Mouse (Mus musculus) limb, embryonic 10.5 days (tissue): ENCODE measurements around the gene Gm17542. TPM values are rescaled to one million over a fixed set of nuclear protein-coding genes. Genes with fewer than 3 reads are reported as not detected.

Source experiments
- DNase-seq: peaks from one replicate; pipeline ENCODE4 v3.0.0-alpha.2; 2017; ENCODE audit warnings: low spot score
- H3K27ac ChIP-seq: fragments of 300-500 bp; sonication (generic); 2 replicates; pipeline ENCODE4 v1.5.1; 2016; ENCODE audit warnings: mild to moderate bottlenecking
- H3K27me3 ChIP-seq: fragments of 300-500 bp; sonication (generic); 2 replicates; pipeline ENCODE4 v1.6.1; 2016; ENCODE audit warnings: low read depth, mild to moderate bottlenecking; ENCODE audit not compliant: poor library complexity, severe bottlenecking
- H3K36me3 ChIP-seq: fragments of 300-500 bp; sonication (generic); 2 replicates; pipeline ENCODE4 v1.6.1; 2016; ENCODE audit warnings: mild to moderate bottlenecking, moderate library complexity
- H3K4me1 ChIP-seq: fragments of 300-500 bp; sonication (generic); 2 replicates; pipeline ENCODE4 v1.6.1; 2016
- H3K4me3 ChIP-seq: fragments of 300-500 bp; sonication (generic); 2 replicates; pipeline ENCODE4 v1.5.1; 2016; ENCODE audit warnings: mild to moderate bottlenecking, moderate library complexity
- H3K9me3 ChIP-seq: fragments of 300-500 bp; sonication (generic); replicated peaks from 2 replicates; pipeline ENCODE4 v1.6.1; 2016; ENCODE audit warnings: mild to moderate bottlenecking
- WGBS: fragments of 180-500 bp; shearing (Covaris S2); methylation state at CpG from one replicate; pipeline ENCODE4 v1.1.7; 2016; 5-methylcytosine and 5-hydroxymethylcytosine counted together
- polyA plus RNA-seq: library from polyadenylated mRNA; unstranded; fragments of >200 nt; fragmentation: Nextera tagmentation; extraction: Ambion mirVana; gene quantifications from 2 replicates; pipeline ENCODE4 v1.2.1, GENCODE M21; 2016

Gm17542 gene
- polyA plus RNA-seq, 1 experiment from 2014 or later, result not detected

- H3K36me3 ChIP-seq, result no peaks in the 10 kb centered on the region
- WGBS, result 41% methylated on average over 15 of the region's 15 CpGs
- peak; percentile 75 for DNase-seq
- no peak overlapping the region for H3K27ac ChIP-seq
- H3K9me3 ChIP-seq, result no peaks in the 10 kb centered on the region
- H3K27me3 ChIP-seq, result peaks cover 11% of the 10 kb centered on the region; the same call in 1 of the 2 replicates
- H3K4me3 ChIP-seq, result no peak overlapping the region
- peaks cover 19% of the 10 kb centered on the region for H3K4me1 ChIP-seq
Measured at GRCm38 (mm10) chr10:58673278-58674061, 44.5 kb downstream of the Gm17542 start.

- H3K9me3 ChIP-seq, result no peaks in the 10 kb centered on the region
- no peak overlapping the region for H3K27ac ChIP-seq
- no peak for DNase-seq
- WGBS, result 68% methylated on average over 10 of the region's 10 CpGs
- H3K4me3 ChIP-seq, result no peak overlapping the region
- peaks cover 19% of the 10 kb centered on the region for H3K4me1 ChIP-seq
- peaks cover 11% of the 10 kb centered on the region; the same call in 1 of the 2 replicates for H3K27me3 ChIP-seq
- H3K36me3 ChIP-seq, result no peaks in the 10 kb centered on the region
Measured at GRCm38 (mm10) chr10:58672557-58673277, 45.3 kb downstream of the Gm17542 start.

DNA sequence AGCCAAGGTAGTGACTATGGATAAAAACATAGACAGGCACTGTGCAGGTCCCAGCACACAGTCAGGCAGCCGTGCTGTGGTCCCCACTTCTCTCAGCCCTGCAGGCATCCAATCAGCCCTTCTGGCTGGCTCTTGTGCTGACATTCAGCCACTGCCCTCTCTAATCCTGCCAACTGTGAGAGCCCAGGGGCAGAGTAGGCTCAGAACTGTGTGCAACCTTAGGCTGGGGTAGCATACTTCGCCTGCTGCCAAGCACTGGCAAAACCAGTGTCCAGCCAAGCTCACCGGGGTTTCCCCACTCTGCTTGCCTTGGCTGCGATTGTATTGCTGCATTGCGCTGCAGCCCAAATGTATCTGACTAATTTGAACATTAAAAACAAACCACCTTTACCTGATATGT lies 54.1 kb downstream of the Gm17542 start:
- H3K36me3 ChIP-seq, result no peaks in the 10 kb centered on the region
- no peak for DNase-seq
- no peak overlapping the region for H3K27ac ChIP-seq
- H3K9me3 ChIP-seq, result no peaks in the 10 kb centered on the region
- peaks cover 2% of the 10 kb centered on the region; the same call in 1 of the 2 replicates for H3K4me1 ChIP-seq
- H3K27me3 ChIP-seq, result no peaks in the 10 kb centered on the region
- 90% methylated on average over 5 of the region's 5 CpGs for WGBS
- H3K4me3 ChIP-seq, result no peak overlapping the region

Other genes with a start within 250 kb of the Gm17542 start
- gene Ccdc138, start 220.3 kb downstream of the Gm17542 start, polyA plus RNA-seq, result 10.8 and 13.1 TPM in 2 replicates
- gene Edar, start 42.6 kb downstream of the Gm17542 start, polyA plus RNA-seq, result 1.8 and 2.3 TPM in 2 replicates
- 0.14 and 0.24 TPM in 2 replicates for gene Sh3rf3, start 95.1 kb upstream of the Gm17542 start, polyA plus RNA-seq